Mouse (Mus musculus): ENCODE measurements around the gene Lyl1.
"Not testable (repeated sequence)": the region's sequence is repeated elsewhere in the genome, so short reads cannot be mapped to it uniquely, and the experiment has no call there.

Gene Lyl1

DNA sequence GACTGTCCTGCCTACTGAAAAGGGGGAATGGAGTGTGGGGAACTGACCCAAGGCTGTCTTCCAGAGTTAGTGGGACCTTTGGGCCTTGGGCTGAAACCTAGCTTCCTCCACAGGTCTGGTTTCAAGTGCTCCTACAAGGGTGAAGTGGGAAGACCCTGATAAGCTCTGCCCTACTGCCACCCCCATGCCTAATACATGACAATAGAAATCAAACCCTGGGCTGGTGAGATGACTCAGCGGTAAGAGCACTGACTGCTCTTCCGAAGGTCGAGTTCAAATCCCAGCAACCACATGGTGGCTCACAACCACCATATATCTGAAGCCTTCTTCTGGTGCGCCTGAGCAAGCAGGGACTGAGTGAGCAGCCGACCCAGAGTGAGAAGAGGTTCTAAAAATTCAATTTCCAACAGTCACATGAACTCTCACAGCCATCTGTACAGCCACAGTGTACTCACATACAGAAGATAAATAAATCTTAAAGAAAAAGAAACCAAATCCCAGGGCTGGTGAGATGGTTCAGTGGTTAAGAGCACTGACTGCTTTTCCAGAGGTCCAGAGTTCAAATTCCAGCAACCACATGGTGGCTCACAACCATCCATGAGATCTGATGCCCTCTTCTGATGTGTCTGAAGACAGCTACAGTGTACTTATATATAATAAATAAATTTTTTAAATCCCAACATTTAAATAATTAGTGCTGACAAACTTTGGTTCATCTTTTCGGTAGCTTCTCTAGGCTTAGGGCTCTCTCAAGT is 32.3 kb upstream of the Lyl1 start:
- DNase-seq (ENCODE audit: low spot score) = no peak

DNA sequence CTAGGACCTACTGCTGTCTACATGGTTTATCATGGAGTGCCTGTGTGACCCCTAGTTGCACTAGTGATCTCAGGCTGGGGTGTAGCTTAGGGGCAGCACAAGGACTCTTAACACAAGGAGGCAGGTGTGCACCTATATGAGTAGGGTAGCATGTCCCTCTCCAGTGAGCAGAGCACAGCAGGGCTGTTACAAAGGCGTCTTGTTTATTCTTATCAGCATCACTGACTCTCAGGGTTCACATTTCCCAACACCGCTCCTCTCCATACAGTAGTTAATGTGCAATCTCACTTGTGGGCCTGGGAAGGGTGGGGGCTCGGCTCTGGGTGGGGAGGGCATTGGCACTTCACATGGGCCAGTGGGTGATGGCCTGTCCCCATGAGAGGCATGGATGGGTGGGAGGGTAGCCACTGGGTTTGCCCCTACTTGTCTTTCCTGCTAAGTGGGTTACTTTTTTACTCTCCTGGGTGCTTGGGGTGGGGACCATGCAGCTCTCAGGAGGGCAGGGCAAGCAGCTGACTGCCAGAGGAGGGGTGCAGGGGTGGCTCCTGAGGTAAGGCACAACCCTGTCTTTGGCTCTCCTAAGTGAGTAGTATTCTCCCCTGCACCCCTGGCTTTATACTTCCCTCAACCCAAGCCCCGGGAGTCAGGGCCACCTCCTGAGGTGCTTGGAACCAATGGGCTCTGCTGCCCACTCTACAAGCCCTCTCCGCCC is 30.8 kb upstream of the Lyl1 start:
- not testable (repeated sequence) for DNase-seq (ENCODE audit: low spot score)

- no peak for DNase-seq (ENCODE audit: low spot score)
Measured at GRCm38 (mm10) chr8:84677305-84677704, 24.0 kb upstream of the Lyl1 start.

- DNase-seq (ENCODE audit: low spot score) = no peak
Measured at GRCm38 (mm10) chr8:84681476-84681875, 19.8 kb upstream of the Lyl1 start.

- no peak for DNase-seq (ENCODE audit: low spot score)
Measured at GRCm38 (mm10) chr8:84682257-84682656, 19.0 kb upstream of the Lyl1 start.

DNA sequence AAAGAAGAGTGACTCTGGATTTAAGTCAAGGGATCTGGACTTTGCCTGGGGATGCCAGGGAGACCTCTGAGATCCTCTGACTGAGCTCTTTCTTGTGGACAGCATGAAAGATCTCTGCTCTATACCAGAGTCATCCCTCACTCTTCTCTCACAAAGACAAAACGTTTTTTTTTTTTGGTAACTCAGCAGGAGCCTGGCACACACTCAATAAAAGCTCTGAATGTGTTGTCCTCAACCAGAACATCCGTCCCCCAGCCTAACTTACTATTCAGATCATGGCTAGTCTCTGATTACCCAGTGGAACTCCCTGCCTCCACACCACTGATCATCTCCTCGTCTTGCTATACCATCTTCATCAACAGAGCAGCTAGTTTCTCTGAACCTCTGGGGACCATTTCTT is 16.7 kb upstream of the Lyl1 start:
- no peak for DNase-seq (ENCODE audit: low spot score)

DNA sequence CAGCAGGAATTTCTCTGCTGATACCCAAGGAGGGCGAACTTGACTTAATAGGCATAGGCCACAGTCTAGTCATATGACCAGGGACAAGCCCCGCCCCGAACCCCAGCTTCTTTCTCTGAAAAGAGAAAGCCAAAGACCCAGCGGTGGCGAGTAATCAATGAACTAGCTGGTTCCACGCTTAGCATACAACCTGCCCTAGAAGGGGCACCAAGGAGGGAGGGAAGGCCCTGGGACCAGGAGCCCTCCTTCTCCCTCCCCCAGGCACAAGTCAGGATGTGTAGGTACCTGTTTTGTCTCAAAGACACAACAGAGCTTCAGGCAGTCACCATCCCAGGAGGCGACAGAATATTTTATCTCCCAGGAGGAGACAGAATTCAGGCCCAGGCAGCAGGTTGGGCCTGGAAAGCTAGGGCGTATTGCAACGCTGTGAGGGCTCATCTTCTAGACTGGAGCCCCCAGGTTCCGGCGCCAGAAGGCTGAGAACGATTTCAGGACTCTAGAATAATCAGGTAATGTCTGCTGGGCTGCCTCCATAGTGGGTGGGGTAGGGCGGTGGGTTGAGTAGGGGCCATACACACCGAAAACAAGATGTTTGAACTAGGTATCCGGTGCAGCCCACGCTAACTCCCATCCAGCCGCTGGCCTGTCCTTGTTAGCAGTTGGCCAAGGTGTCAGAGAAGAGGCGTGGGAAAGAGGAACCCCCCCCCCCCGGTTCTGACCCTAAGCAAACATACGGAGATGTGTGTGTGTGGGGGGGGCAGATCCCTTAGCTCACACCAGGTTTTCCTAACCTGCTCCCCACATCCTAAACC is 14.9 kb upstream of the Lyl1 start, which contains the start of gene Trmt1:
Gene Trmt1 (plus strand): TSS at position 117 of the 812 bp plus-strand sequence.
- no peak for DNase-seq (ENCODE audit: low spot score)

- DNase-seq (ENCODE audit: low spot score) = peak; percentile 72
Measured at GRCm38 (mm10) chr8:84687003-84687704, 14.1 kb upstream of the Lyl1 start.

- DNase-seq (ENCODE audit: low spot score) = peak; percentile 90
Measured at GRCm38 (mm10) chr8:84687705-84688100, 13.6 kb upstream of the Lyl1 start, which contains the start of gene Nacc1. Gene Nacc1, minus strand, starts transcription at chr8:84687862.

DNA sequence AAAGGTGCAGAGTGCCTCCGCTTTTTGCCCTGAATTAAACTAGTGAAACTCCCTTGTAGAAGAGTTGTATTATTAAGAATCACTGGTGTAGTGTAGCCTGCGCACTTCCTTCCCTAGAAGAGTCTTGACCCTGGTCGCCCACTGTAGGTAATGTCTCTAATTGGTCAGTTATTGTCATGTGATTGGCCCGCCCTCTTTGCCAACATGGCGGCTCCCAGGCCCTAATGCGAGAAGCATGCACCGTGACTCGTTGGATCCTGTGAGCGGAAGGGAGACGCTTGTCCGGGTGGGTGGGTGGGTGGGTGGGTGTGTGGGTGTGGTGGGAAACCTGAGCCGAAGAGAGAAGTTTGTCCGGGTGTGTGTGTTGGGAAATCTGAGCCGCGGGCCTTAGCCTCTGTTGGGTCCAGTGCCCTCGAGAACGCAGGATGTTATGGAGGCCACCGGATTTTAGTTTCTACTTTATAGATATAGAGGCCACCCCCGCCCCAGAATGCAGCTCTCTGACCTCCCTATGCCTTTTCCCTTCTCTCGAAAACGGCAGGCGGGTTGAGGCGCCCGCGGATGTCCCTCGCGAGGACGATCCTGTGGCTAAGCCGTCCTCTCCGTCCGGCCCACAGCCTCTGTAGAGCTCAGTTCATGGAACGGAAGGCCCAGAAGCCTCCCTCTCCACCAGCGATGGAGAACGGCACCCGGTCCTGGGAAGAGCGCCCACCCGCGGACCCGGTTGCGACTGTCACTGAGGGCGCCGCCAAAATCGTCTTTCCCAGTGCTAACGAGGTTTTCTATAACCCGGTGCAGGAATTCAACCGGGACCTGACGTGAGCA is 12.0 kb upstream of the Lyl1 start:
- peak; percentile 81 for DNase-seq (ENCODE audit: low spot score)

GRCm38 (mm10) chr8:84693332-84693731 is 7.9 kb upstream of the Lyl1 start:
- no peak for DNase-seq (ENCODE audit: low spot score)

DNA sequence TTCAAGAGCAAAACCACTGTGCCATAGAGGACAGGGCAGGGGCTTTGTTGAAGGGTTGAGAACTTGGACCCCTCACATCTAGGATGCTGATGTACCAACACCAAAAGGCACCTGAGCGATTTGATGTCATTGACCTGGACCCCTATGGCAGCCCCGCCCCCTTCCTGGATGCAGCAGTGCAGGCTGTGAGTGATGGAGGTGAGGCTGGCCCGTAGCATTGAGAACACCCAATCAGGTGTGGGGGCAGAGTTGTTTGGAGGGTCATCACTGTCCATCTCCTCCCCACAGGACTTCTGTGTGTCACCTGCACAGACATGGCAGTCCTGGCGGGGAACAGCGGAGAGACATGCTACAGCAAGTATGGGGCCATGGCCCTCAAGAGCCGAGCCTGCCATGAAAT is 6.1 kb upstream of the Lyl1 start:
- DNase-seq (ENCODE audit: low spot score) = no peak

DNA sequence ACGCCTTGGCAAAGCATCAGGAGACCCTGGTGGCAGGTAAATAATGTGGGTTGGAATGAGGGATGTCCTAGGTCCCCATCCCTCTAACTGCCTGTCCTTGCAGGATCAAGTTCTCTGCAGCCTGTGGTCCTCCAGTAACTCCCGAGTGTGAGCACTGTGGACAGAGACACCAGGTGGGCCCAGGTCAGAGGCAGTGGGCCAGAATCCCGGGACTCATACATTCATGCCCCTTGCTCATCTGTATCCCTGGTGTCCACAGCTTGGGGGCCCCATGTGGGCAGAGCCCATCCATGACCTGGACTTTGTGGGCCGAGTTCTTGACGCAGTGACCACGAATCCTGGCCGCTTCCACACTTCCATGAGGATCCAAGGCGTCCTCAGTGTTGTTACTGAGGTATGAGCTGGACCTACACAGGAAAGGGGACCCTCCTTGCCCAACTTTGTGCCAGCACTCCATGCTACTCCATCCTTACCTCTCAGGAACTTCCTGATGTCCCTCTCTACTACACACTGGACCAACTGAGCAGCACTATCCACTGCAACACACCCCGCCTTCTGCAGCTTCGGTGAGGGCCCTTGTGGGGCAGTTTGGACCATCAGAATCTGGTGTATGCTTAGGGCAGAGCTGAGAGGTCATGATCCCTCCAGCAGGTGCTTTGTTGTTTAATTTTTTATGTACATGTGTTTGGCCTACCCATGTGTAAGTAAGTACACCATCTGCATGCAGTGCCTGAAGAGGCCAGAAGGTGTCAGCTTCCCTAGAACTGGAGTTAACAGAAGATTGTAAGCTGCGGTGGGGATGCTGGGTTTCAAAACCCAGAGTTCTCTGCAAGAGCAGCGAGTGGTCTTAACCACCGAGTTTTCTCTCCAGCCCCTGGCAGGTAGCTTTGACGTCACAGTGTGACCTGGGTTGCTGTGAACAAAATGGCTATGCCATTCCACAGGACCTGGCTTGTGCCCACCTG is 3.8 kb upstream of the Lyl1 start:
- no peak for DNase-seq (ENCODE audit: low spot score)

GRCm38 (mm10) chr8:84698288-84698687 is 3.0 kb upstream of the Lyl1 start:
- DNase-seq (ENCODE audit: low spot score) = no peak

DNA sequence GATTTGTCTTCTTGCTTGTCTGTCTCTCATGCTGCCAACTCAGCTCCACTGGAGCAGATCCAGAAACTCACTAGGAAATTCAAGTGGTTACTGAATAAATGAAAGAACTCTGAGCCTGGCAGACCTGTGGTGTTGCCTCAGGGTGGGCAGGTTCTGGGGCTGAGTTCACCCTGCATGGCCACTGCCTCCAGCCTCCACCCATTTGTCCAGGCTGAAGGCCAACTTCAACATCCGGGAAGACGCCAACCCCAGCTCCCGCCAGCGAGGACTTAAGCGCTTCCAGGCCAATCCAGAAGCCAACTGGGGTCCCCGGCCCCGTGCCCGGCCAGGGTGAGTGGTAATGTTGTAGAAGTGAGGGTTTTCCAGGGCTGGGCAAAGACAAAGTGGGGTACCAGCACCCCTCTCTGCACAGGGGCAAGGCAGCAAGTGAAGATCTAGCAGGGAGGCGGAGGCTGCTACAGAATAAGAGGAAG is 2.3 kb upstream of the Lyl1 start:
- peak; percentile 56 for DNase-seq (ENCODE audit: low spot score)

- DNase-seq (ENCODE audit: low spot score) = peak; percentile 61
Measured at GRCm38 (mm10) chr8:84699861-84700322, 1.4 kb upstream of the Lyl1 start.

- DNase-seq (ENCODE audit: low spot score) = no peak
Measured at GRCm38 (mm10) chr8:84700526-84700925, 731 bp upstream of the Lyl1 start.

DNA sequence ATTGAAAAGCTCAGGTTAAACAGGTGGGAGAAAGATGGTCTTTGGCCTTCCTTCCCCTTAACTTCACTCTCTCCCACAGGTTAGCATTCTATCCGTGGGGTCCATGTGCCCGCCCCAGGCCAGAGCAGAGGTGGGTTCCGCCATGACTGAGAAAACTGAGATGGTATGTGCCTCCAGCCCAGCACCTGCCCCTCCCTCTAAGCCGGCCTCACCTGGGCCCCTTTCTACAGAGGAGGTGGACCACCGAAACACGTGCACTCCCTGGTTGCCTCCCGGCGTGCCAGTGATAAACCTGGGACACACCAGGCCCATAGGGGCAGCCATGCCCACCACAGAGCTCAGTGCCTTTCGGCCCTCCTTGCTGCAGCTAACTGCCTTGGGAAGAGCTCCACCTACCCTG is 1.3 kb downstream of the Lyl1 start:
- no peak for DNase-seq (ENCODE audit: low spot score)

DNA sequence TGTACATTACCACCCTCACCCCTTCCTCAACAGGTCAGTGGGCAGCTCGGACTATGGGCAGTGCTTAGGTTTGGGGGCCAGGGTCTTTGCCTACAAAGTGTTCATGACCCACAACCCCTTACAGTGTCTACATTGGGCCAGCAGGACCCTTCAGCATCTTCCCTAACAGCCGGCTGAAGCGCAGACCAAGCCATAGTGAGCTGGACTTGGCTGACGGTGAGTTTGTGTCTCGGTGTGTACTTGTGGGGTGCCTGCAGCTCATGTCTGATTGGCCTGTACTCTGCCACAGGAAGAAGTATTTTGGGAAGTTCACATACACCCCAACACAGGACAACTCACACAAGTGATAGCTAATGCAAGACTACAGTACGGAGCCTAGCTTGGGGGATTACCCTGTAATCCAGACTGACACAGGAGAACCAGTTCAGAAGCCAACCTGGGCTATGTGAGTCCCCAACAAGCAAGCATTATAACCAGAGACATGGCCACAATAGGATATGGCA is 1.8 kb downstream of the Lyl1 start:
- DNase-seq (ENCODE audit: low spot score) = no peak

All from ovary, postnatal 36 days (tissue).